Mouse (Mus musculus): ENCODE data around the gene Pum1.
"Not testable (repeated sequence)": the region's sequence is repeated elsewhere in the genome, so short reads cannot be mapped to it uniquely, and the experiment has no call there.

Gene Pum1

DNA sequence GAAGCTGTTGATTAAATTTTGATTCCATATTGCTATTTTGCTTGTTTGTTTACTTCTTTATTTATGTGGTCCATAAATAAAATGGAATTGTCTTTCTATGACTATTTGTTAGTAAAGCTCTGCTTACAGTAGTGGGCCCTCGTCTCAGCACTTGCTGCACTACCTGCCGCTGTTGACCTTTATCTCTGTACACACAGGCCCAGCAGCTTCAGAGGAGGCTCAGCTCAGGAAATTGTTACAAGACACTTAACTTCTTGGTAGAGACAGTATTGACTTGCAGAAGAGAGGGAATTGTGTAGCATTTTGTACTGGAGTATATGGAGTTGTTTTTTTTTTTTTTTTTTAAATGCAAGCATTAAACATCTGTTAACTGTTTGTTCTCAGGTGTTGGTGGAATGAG lies 5.4 kb downstream of the Pum1 start:
- DNase-seq (ENCODE audit: low read depth, low spot score) = no peak

DNA sequence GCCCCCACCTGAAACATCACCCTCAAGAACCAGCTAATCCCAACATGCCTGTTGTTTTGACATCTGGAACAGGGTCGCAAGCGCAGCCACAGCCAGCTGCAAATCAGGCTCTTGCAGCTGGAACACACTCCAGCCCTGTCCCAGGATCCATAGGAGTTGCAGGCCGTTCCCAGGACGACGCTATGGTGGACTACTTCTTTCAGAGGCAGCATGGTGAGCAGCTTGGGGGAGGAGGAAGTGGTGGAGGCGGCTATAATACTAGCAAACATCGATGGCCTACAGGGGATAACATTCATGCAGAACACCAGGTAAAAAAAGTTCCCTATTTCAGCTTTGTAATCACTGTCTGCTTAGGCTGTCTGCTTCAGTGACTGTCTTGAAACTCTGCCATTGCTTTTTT lies 5.9 kb downstream of the Pum1 start:
- DNase-seq (ENCODE audit: low read depth, low spot score) = no peak

DNA sequence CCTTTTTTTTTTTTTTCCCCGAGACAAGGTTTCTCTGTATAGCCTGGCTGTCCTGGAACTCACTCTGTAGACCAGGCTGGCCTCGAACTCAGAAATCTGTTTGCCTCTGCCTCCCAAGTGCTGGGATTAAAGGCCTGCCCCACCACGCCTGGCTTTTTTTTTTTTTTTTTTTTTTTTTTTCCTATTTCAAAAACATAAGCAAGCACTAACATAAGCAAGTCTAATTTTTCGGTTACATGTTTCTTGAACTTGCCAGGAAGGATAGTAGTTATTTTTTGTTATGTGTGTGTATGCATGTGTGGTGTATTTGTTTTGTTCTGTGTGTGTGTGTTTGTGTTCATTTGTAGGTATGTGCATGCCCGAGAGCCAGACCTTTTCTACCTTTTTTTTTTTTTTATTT lies 6.9 kb downstream of the Pum1 start:
- not testable (repeated sequence) for DNase-seq (ENCODE audit: low read depth, low spot score)

DNA sequence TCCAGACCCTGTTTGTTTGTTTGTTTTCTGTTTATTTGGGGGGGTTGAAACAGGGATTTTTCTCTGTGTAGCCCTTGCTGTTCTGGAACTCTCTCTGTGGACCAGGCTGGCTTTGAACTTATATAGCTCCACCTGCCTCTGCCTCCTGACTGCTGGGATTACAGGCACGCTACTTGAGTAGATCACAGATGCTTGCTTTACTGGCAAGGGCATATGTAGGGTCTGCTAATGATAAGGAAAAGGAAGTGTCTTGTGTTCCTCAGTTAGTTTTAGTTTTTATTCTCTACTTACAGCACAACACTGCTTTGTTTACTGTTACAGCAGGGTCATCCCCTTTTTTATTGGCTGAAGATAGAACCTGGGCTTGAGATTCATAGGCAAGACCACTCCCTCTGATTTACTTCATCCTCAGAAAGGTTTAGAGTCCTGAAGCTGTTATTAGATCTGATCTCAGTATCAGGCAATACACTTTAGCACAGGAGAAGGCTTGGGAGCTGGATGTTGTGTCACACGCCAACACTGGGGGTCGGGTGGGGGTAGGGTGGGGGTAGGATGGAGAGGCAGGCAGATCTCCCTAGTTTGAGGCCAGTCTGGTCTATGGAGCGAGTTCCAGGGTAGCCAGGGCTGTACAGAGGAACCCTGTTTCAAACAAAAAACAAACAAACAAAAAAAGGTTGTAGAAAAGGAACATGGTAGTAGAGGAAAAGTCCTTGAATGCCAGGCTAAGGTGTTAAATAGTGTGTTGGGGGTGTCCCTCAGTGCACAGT lies 8.1 kb downstream of the Pum1 start:
- no peak for DNase-seq (ENCODE audit: low read depth, low spot score)

DNA sequence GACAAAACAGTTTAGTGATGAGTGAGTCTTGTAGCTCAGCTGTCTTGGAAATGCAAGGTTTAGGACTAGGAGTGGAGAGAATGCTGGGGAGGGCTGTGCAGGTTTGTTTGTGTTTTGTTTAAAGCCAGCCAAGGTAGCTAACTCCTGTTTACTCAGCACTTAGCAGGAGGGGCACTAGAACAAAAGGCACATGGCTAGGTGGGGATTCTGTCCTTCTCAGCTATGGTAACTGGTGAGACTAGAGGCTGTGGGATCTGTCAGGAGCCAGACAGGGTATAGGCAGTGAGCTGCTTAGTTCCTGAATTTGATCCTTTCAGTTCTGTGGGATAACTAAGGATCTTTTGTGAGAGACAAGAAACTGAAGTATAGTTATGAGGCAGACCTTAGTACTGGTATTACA lies 9.0 kb downstream of the Pum1 start:
- DNase-seq (ENCODE audit: low read depth, low spot score) = no peak

DNA sequence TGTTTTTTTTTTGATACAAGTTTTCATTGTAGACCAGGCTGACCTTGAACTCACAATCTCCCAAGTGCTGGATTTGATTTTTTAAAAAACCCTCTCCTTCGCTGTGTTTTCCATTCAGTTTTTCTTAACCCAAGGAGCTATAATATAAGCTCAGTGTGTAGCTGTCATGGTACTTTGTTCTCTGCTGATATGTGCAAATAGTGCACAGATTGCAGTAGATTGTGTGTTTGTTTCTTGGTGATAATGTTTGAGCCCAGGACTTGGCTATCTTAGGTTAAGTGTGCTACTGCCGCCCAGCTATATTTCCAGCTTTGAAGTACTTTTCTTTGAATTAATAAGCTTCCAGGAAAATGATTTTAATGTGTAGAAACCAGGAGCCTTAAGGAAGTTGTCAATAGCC lies 13.6 kb downstream of the Pum1 start:
- no peak for DNase-seq (ENCODE audit: low read depth, low spot score)

DNA sequence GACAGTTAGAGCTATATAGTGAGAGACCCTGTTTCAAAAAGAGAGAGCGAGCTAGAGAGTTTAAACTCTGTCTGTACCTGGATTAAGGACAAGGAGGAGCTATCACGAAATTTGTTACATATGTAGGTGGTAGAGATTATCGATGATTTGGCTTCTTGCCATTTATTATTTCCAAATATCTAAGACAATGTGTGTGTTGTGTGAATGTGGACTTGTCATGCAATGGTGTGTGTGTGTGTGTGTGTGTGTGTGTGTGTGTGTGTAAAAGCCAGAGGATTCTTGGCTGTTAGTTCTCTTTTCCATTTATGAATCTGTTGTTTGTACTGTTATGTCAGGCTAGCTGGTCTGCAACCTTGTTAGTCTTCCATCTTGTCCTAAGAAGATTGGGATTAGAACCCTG lies 15.0 kb downstream of the Pum1 start:
- no peak for DNase-seq (ENCODE audit: low read depth, low spot score)

DNA sequence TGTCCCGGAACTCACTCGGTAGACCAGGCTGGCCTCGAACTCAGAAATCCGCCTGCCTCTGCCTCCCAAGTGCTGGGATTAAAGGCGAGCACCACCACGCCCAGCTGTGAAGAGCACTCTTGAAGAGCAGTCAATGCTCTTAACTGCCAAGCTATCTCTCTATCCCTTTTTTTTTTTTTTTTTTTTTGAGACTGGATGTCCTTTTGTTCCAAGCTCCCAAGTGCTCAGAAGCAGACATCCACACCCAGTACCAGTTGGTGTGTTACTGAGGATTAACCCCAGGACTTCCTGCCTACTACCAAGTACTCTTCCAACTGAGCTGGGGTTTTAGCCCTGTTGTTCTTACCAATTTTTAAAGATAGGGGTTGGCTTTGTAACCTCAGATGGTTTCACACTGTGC lies 17.6 kb downstream of the Pum1 start:
- DNase-seq (ENCODE audit: low read depth, low spot score) = no peak

DNA sequence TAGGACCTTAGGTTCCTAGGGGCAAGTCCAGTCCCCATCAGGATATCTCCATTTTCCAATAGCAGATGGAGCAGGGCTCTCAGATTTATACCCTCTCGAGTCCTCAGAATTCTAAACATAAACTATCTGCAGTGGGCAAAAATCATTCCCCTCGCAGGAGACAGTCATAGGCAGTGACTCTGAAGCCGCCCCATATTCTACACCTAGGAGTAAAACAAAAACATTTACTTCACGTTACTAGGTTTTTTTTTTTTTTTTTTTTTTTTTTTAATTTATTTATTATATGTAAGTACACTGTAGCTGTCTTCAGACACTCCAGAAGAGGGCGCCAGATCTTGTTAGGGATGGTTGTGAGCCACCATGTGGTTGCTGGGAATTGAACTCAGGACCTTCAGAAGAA lies 19.9 kb downstream of the Pum1 start:
- DNase-seq (ENCODE audit: low read depth, low spot score) = not testable (repeated sequence)

DNA sequence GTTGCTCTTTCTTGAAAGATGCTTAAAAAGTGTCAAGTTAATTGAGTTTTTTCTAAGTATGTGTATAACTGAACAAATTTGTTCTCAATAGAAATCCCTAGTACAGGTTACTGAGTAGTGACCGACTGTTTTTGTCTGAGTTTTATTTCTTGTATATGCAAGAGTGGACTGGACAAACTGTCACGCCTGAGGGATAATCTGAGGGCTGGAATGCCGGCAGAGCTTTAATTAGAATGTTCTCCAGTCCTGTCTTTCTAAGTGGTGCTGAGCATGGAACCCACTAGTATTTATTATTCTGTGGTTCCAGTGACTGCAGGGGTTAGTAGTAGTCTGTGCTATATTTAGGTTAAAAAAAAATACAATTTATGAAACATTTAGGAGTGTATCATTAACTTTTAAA lies 30.8 kb downstream of the Pum1 start:
- no peak for DNase-seq (ENCODE audit: low read depth, low spot score)

DNA sequence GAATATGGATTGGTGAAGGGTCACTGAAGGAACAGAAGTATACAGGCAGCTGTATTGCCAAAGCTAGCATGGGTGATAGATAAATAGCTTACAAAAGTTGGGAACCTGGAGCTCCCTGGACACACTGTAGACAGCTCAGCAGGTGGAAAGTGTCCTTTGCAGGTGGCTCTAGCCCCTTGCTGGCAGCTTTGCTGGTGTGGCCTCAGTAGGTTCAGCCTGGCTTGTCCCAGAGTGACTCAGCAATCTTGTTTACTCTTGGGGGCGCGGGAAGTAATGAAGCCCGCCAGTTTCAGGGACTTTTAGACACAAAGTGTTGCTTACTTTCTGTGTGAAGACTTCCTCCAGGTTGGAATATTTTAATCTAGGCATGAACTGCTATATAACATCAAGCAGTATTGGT lies 31.9 kb downstream of the Pum1 start:
- no peak for DNase-seq (ENCODE audit: low read depth, low spot score)

DNA sequence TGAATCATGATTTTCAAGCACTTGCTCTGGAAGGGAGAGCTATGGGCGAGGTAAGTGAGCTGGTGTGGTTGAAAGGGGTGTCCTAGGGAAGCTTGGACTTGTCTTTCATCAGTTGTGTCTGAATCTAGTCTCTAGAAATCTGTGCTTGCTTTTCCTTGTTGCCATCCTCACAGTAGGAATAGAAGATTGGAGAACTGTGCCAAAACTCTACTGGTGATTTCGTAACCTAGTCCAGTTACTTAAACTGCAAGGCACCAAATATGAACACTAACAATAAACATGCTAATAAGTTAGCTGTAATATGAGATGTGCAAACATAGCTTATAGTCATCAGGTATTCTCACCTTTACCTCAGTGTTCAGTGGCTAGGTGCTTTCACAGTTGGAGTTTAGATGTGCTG lies 37.9 kb downstream of the Pum1 start:
- DNase-seq (ENCODE audit: low read depth, low spot score) = no peak

DNA sequence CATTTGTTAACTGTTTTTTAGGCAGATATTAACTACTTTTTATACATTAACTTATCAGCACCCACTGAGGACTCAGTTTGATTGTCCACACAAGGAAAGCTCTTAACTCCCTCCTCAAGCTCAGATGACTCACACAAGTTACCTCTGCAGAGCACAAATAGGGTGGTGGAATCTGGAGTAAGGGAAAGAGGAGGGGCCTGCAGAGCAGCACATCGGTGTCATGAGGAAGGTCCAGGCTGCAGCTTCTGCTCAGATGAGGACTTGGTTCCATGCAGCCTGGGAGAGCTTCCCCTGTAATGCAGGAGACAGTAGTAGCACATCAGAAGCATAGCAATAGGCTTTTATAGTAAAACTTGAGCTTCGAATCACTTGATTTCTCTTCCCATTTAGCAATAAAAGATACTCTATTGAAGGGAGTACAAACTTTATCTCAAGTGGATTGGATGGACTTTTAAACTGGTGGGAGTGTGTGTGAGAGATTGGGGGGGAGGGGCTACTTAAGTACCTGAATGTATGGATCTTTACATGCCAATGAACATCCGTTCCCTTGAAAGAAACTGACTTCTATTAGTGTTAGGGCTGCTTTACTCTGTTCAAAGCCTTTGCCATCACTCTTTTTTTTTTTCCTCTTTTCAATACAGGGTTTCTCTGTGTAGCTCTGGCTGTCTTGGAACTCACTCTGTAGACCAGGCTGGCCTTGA lies 39.9 kb downstream of the Pum1 start:
- no peak for DNase-seq (ENCODE audit: low read depth, low spot score)

DNA sequence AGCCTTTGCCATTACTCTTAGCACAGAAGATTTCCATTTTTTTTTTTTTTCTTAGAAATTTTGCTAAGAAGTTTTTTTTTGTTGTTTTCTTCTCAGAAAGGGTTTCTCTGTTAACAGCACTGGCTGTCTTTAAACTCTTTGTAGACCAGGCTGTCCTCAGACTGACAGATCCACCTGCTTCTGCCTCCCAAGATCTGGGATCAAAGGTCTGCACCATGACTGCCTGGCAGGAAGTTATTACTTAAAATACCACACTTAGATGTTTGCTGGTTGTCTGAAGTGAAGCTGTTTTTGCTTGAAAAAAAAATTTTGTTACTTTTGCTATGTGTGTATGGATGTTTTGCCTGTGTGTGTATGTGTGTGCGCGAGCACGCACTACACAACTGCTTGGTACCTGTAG lies 40.5 kb downstream of the Pum1 start:
- no peak for DNase-seq (ENCODE audit: low read depth, low spot score)

DNA sequence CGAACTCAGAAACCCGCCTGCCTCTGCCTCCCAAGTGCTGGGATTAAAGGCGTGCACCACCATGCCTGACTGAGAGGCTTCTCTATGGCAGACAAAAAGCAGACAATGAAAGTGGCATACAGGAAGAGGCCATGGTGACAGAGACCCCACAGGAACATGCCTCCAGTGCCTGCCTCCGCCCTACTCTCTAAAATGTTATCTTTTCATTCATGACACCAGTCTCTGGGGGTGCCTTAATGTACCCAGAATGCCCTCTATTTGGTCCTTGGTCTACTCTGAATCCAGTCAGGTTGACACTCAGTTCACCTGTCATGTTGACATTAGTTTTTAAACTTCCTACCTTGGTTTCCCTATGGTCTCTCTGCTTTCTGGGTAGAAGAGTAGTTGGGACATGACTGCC lies 41.5 kb downstream of the Pum1 start:
- DNase-seq (ENCODE audit: low read depth, low spot score) = no peak

DNA sequence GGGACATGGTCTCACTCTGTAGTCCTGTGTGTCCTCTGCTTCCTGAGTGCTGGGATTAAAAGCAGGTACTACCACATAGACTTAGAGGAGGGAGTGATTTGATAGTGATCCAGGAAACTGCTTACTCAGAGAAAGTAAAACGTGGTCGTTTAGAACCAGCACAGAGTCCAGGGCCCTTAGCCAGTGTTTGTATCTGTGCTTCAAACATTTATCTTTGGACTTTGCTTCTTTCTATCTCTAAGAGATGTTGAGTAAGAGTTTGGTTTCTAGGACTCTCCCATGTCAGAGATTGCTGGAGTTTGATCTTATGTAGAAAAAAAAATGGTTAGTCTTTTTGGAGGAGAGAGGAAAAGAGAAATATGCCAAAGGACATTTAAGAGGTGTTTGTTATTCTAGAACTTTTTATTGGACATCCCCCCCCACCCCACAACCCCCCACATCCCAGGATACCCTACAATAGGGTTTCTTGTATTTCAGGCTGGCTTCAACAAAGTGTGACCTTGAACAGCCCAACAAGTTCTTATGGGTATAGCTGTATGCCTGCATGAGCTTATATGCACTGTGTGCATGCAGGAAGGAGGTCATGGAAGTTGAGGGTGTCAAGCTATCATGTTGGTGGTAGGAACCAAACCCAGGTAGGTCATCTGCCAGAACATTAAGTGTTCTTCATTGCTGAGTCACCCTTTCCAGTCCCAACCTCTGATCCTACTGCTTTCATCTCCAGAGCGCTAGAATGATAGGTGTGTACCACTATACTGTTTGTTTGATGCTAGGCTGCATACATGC lies 43.3 kb downstream of the Pum1 start:
- no peak for DNase-seq (ENCODE audit: low read depth, low spot score)

DNA sequence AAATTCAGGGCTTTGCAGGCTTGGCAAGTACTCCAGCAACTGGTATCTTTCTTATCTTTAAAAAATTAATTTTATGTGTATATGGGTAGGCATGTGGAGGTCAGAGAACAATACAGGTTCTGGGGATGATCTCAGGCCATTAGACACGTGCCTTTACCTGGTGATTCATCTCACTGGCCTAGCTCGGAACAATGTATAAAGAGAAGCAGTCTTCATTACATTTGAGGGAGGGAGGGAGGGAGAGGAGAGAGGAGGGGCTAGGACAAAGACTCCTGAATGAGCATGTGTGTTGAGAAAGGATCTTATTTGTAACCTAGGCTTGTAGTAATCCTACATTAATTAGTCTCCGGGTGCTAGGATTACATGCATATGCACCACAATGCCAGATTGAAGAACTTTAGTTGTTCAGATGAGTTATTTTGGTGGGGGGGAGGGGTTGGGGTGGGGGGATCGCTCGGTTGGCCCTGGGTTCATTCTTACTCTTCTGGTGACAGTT lies 48.3 kb downstream of the Pum1 start:
- no peak for DNase-seq (ENCODE audit: low read depth, low spot score)

DNA sequence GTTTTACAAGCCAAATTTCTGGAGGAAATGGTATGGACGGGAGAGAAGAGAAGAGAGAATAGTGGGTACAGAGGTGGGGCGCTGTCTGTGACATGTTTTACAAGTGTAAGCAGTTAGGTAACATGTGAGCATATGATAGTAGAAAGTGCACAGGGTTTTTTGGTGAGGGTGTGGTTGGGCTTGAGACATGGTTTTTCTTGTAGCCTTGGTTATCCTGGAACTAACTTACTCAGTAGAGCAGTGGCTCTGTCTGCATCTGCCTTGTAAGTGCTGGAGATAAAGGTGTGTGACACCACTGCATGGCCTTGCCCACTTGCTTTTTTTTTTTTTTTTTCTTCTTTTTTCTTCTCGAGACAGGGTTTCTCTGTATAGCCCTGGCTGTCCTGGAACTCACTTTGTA lies 49.2 kb downstream of the Pum1 start:
- DNase-seq (ENCODE audit: low read depth, low spot score) = no peak

DNA sequence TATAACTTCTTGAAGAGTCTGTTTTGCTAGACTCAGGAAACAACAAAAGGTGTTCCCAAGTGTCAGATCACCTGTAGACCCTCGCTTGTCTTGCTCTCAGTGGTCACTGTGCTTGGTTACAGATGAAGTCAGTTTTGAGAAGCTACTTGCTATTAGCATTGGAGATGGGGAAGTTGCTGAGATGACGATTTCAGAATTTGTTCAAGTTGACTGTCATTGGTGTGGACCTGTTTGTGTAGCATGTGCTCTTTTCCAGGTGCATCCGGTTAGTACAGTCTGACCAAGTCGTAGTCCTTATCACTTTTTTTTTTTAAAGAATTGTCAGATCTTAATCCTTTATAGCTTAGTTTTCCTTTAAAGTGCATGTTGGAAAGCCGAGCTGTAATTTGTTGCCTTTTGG lies 50.3 kb downstream of the Pum1 start:
- no peak for DNase-seq (ENCODE audit: low read depth, low spot score)

DNA sequence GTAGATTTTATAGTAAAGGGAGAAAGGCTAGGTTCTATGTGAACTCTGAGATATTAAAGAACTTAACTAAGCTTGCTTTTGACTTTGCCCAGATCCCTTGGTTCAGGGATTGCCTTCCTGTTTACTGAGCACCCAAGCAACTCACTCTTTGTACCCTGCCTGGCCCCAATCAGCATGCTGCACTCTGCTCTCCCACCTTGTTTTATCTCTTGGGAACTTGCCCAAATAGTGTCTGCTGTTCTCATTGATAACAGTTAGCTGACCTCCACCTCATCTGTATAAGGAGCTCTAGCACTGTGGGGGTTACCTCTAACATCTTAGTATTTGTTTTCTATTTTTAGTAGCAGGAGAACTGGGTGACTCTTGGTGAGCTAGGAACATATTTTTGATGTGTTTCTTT lies 52.0 kb downstream of the Pum1 start:
- DNase-seq (ENCODE audit: low read depth, low spot score) = no peak

DNA sequence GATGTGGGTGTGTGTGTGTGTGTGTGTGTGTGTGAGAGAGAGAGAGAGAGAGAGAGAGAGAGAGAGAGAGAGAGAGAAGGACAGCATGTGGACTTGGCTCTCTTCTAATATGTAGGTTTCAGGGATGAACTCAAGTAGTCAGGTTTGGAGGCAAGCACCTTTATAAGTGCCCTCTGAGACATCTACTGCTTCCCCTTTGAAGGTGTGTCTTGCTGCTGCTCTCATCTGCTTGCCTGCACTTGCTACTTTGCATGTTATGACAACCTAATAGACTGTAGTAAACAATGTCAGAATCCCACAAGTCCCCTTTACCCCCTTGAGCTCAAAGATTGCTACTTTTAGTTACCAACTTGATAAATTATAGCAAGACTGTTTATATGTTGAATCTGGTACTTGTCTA lies 52.5 kb downstream of the Pum1 start:
- DNase-seq (ENCODE audit: low read depth, low spot score) = no peak

DNA sequence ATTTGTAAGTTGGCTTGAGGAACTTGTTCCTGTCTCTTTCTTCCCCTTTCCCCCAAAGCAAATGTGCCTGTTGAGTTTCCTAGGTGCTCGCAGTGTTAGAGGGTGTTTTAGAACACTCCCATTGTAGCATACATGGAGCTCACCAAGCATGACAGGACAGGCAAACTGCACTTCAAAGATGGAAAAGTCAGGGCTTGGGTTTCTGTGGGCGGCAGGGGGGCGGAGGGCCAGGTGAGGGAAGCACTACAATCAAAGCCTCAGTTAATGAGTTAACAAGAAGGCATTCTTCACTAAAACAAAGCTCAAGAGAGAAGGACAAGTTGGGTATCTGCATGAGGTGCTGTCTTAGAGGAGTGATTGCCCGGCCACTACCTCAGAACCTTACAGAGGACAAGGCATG lies 56.2 kb downstream of the Pum1 start:
- no peak for DNase-seq (ENCODE audit: low read depth, low spot score)

DNA sequence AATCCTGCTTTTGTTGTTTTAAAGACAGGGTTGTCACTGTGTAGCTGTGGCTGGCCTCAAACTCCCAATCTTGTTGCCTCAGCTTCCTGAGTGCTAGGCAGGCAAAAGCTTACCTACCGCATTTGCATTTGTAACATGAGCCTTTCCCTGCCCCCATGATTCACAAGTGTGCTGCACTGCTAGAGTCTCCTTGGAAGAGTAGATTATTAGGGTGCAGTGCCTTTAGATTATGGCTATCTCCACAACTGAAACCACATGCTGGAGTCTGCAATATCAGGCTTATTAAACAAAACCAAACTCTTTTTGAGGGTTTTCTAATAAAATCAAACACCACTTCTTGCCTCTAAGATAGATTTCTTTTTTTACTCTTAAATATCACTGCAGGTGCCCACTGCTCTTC lies 59.5 kb downstream of the Pum1 start:
- DNase-seq (ENCODE audit: low read depth, low spot score) = no peak
